Mouse (Mus musculus) v-Abl transformed pro-B cells (cell line): ENCODE results near the gene Gpr153.

Experiments
- in situ Hi-C, 2 experiments: fragments of 400-800 bp; cut with MboI; formaldehyde crosslinking; loops; one replicate each; pipeline ENCODE4 v1.15.1; 2025; ENCODE audit not compliant: unreplicated experiment in 2 of 2

Gene Gpr153

DNA sequence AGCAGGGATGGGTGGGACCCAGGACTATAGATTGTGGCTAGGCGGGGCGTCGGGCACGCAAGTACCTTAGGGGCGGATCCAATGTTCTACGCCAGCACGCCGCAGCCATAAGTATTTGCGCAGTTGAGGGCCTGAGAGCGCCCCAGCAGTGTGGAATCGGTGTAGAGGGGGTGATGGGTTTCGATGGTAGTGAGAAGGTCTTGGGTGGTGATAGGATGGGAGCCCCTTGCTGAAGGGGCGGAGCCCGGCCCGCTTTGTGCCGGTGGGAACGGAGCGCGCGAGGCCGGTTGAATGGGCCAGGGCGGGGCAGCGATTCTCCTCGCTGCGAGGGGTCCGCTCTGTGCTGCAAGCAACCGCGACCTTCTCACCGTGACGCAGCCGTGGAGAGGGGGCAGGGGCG, 12.2 kb downstream of the Gpr153 start:
- in situ Hi-C loops, result loop anchor here (5.0 to 25.0 kb wide), 5 partner anchors 71 to 1676 kb away; partner anchors contain the start of genes A430005L14Rik (in 1 of the 2), Phf13 (in 1 of the 2) and Thap3 (in 1 of the 2)

DNA sequence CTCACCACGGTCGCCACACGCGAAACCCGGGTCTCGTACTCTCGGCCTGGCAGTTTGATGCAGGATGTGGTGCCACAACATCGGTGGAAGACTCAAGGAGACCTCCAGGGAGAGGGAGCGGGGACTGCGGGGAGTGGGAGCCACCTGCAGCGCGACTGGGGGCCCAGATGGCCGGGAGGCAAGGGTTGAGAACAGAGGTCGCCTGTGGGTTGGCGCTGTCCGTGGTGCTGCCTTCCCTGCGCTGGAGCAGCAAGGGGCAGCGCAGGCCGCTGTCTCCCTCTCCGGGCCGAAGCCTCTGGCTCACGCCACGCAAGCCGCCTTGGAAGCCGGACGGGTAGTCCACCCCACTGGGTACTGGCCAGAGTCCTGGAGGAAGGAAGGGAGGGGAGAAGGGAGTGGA, 12.9 kb downstream of the Gpr153 start:
- in situ Hi-C loops, result loop anchor here (5.0 to 25.0 kb wide), 5 partner anchors 72 to 1675 kb away; partner anchors contain the start of genes A430005L14Rik (in 1 of the 2), Phf13 (in 1 of the 2) and Thap3 (in 1 of the 2)

DNA sequence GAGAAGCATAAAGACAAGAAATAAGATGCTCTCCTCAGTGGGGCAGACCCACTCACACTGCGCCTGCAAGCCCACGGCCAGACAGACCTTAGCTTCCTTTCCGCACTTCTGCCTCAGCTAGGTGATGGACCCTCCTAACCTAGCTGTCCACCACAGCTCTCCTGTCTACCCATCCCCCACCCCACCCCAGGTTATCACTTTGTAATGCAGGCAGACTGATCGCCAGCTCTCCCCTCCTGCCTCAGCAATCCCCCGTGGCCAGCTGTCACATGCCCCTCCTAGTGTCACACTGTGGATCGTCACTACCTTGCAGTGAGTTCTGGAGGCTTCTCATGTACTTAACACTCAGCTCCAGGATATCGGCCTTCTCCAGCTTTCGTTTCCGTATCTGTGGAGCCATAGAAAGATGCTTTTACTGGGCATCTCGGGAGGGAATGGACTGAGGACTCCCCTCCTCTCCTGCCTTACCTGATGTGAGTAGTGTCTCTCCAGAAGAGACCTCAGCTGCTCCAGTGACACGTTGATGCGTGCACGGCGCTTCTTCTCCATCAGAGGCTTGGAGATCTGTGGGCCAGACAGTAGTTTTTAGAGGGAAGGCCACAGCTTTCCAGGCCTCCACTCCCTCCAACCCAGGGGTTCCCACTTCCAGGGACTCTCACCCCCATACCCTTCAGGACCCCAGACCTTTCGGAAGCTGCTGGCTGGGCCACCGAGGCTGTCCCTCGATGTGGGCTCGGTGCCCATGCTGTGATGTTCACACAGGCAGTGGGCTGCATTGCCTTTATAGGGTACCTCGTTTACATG, 13.5 kb downstream of the Gpr153 start:
- in situ Hi-C loops, result loop anchor here (5.0 to 25.0 kb wide), 5 partner anchors 73 to 1675 kb away; partner anchors contain the start of genes A430005L14Rik (in 1 of the 2), Phf13 (in 1 of the 2) and Thap3 (in 1 of the 2)

DNA sequence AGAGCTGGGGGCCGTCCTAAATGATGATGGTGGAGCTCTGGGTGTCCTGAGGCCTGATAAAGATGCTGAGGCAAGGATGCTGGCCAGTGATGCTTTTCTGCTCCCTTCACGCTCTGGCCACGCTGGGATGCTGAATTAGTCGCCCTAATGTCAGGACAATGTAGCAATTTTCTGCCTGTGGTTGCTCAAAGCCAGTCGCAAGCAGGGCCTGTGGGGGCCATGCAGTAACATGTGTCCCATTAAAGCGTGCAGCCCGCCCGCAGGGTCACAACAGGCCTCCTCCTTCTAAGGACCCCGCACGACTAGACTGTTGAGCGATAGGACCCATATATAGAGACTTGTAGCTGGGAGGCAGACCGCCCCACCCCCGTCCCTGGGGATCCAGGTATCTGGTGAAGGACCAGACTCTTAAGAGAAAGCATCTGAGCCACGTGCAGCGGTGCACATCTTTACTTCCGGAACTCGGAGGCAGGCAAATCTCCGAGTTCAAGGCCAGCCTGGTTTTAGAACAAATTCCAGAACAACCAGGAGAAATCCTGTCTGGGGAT, 14.4 kb downstream of the Gpr153 start:
- in situ Hi-C loops, result loop anchor here (5.0 to 25.0 kb wide), 5 partner anchors 74 to 1674 kb away; partner anchors contain the start of genes A430005L14Rik (in 1 of the 2), Phf13 (in 1 of the 2) and Thap3 (in 1 of the 2)

DNA sequence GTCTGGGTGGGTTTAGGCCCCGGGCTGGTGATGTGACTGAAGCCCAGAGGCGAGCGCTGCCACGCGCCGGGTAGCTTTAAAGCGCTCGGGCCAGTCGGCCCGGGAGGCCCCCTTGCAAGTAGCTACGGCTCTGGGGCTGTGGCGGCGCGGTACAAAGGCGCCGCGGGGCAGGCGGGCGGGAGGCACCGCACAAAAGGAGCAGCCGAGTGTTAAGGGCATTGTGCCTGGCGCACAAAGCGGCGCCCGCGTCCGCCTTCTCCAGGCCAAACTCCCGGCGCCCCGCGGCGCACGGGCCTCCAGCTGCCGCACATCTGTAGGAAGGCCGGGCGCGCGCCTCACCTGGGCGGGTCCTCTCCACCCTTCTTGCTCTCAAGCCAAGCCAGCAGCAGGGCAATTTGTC, 16.4 kb downstream of the Gpr153 start:
- in situ Hi-C loops, result loop anchor here in 1 of 2 experiments (5.0 to 25.0 kb wide), 3 partner anchors 37 to 1672 kb away; partner anchors contain the start of genes A430005L14Rik, Phf13, Rpl22 and Thap3

DNA sequence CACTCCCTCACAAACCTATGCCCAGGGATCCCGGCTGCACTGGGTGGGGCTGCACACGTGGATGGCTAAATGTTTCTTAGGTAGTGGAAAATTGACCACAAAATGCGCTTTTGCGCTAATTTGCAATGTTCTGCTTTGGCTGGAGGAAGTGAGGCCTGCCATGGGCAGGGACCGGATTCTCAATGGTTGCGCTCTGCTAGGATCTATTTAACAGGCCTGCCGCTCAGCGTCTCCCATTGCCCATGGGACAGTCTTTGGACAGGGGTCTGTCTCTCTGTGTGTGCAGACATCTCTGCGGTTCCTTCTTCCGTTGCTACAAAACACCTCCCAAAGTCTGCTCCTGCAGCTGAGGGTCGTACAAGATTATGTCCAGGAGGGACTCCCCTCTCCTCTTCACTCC, 17.0 kb downstream of the Gpr153 start:
- in situ Hi-C loops, result loop anchor here in 1 of 2 experiments (5.0 to 25.0 kb wide), 3 partner anchors 36 to 1671 kb away; partner anchors contain the start of genes A430005L14Rik, Phf13, Rpl22 and Thap3

DNA sequence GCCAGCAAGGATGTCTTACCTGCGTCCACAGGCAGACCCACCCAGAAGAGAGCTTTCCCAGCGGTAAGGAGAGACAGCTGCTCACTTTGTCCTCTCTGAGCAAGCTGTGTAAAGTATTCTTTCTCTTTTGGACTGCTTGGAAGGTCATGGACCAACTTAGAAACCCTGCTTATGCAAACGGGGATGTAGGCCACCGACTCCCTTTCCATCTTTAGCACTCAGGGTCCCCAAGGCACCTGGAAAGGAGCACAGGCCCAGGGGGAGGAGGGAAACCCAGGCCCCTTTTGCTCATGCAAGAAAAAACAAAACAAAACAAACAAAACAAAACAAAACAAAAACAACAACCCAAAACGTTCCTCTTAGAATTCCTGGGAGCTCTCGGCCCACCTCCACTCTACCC, 17.5 kb downstream of the Gpr153 start, which contains the start of gene Hes3:
Hes3 (minus strand) TSS at position 101 of the 400 bp plus-strand sequence.
- in situ Hi-C loops, result loop anchor here in 1 of 2 experiments (5.0 to 25.0 kb wide), 3 partner anchors 36 to 1671 kb away; partner anchors contain the start of genes A430005L14Rik, Phf13, Rpl22 and Thap3

DNA sequence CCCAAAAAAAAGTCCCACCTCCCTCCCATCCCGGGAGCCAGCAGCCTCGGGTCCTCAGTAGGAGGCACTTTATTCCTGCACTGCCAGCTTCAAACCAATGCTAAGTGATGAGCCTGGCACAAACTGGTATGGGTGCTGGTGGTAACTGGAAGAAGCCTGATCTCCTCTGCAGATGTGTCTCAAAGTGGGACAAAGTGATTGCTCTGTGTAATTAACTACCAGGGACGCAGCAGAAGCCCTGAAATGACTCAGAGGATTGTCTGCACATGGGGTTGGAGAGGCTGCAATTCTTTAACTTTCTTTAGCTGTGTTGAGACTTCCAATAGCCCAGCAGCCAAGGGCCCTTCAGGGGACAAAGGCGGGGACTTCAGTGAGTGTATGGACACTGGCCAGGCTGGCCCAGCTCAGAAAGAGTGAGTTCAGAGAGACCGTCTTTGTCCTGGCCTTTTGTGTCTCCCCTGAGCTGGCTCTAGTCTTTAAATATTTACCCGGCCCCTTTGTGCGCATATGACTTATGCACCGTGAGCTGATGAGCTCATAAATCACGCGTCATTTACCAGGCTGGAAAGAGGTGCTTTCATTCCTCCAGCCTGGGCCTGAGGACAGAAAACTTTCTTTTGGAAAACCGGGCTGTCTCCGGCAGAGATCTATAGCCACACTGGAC, 18.2 kb downstream of the Gpr153 start:
- in situ Hi-C loops, result loop anchor here in 1 of 2 experiments (5.0 to 25.0 kb wide), 3 partner anchors 35 to 1670 kb away; partner anchors contain the start of genes A430005L14Rik, Phf13, Rpl22 and Thap3

DNA sequence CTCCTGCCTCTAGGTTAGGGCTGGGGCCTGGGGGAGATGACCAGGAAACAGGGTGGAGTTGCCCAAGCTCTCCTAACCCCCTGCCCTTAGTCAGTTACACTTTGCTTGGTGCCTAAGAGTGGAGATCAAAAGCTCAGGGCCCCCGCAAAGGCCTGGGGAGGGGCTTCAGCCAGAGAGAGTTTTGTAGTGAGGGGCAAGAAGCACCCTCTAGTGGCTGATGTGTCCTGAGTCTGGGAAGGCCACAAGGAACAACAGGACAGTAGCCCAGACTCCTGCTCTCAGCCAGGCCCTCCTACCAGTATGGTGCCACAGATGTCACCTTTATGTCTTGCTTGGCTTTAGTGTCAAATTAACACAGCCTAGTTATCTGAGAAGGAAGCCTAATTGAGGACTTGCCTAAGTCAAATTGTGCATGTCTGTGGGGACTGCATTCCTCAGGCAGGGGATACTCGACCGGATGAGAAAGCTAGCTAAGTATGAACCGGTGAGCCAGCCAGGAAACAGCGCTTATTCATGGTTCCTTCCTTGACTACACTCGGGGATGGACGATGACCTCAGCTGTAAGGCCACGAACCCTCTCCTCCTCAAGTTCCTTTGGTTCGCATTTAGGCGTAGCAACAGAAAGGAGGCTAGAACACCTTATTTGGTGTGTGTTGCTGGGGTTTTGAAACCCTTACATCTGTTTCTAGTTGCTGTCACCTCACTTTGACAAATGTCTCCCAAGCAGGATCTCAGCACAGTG, 20.3 kb downstream of the Gpr153 start:
- in situ Hi-C loops, result loop anchor here in 1 of 2 experiments (5.0 to 25.0 kb wide), 3 partner anchors 33 to 1668 kb away; partner anchors contain the start of genes A430005L14Rik, Phf13, Rpl22 and Thap3

DNA sequence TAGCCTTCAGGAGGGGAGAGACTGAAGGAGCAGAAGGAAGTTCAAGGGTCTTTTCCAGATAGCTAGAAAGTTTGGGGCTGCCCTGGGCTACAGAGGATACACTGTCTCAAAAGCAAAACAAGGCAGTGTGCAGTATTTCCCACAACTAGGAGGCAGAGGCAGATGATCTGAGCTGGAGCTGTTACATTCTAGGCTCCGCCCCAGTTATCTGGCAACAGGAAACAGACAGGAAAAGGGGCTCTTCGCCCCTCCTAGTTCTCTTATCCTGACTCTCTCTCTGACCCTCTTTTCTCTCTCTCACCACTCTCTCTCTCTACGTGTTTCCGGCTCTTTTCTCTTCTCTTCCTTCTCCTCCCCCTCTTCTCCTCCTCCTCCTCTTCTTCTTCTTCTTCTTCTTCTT, 21.9 kb downstream of the Gpr153 start:
- in situ Hi-C loops, result loop anchor here in 1 of 2 experiments (25.0 kb wide), 2 partner anchors 309 to 1666 kb away; partner anchors contain the start of genes A430005L14Rik, Phf13 and Thap3

DNA sequence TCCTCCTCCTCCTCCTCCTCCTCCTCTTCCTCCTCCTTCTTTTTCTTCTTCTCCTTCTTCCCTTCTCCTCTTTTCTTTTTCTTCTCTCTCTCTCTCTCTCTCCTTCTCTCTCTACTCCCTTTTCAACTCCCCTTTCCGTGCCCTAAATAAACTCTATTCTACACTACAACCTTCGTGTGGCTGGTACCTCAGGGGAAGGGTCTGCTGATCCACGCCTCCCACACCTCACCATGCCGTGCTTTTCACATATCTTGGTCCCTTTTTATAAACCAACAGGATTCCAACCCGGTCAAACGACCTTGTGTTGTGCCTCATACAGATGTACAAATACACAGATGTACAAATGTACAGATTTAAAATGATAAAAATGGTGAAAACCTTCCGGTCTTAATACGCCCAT, 22.3 kb downstream of the Gpr153 start:
- in situ Hi-C loops, result loop anchor here in 1 of 2 experiments (25.0 kb wide), 2 partner anchors 309 to 1666 kb away; partner anchors contain the start of genes A430005L14Rik, Phf13 and Thap3

DNA sequence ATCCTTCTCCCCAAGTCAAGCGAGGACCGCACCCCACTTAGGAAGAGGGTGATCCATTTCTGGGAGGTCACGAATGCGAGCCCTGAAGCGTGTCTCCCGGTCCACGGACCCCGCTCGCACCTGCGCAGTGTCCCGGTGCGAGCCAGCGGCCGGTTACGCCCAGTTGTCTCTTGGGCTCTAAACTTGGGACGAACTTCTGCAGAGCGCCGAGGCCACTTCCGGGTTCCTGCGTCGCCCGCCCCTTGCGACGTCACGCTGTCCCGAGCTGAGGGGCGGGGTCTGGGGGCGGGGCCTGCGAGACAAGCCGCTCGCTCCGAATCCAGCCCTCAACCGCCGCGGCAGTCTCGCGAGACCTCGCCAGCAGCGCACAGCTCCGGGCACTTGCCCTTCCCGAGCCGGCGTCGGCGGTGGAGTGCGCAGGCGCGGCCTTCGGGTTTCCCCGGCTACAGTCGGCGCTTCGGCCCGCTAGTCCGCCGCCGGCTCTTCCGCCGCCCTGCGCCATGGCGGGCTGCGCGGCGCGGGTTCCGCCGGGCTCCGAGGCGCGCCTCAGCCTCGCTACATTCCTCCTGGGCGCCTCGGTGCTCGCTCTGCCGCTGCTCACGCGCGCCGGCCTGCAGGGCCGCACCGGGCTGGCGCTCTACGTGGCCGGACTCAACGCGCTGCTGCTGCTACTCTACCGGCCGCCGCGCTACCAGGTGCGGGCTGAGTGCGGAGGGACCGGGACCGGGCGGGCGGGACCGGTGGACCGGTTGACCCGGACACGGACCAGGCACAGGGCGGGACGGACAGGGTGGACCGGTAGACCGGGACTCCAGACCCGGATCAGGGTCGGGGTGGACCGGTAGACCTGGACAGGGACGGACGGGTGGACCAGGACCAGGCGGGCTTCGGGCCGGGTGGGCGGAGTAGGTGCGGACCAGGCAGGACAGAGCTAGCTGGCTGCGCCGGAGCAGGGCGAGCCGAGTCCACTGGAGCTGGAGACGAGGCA, 23.1 kb downstream of the Gpr153 start, which contains the start of gene Icmt:
Icmt (plus strand) TSS at position 354 of the 988 bp plus-strand sequence.
- in situ Hi-C loops, result loop anchor here in 1 of 2 experiments (25.0 kb wide), 2 partner anchors 310 to 1665 kb away; partner anchors contain the start of genes A430005L14Rik, Phf13 and Thap3

DNA sequence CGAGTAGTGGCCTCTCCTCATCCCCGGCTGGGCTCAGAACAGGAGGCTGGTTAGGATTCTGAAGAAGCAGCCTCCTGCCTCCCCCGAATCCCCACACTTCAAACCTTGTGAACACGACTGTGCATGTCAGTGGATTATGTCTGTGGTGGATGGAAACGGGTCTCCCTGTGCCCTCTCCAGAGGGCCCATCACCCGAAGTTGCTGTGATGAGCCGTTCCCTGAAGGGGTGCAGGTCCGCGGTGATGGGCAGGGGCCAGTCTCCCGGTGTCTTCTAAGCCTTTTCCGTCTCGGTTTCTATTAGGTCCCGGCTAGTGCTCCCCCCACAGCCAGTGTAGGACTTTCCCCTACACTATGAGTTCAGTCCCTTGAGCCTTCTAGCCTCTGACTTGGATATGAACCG, 24.8 kb downstream of the Gpr153 start:
- in situ Hi-C loops, result loop anchor here in 1 of 2 experiments (25.0 kb wide), 2 partner anchors 312 to 1663 kb away; partner anchors contain the start of genes A430005L14Rik, Phf13 and Thap3

DNA sequence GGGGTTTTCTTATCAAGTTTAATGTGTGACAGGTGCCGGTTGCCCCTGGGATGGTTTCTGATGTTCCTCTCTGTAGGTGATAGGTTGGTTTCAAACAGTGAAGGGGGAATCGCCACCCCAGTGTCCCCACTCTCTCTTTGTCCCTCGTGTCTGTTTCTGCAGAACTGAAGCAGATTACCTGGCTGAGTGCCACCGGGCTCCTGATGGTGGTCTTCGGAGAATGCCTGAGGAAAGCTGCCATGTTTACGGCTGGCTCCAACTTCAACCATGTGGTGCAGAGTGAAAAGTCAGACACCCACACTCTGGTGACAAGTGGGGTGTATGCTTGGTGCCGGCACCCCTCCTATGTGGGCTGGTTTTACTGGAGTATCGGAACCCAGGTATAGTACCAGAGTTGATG, 26.3 kb downstream of the Gpr153 start:
- in situ Hi-C loops, result loop anchor here in 1 of 2 experiments (25.0 kb wide), 1 partner anchor 1862 kb away; the partner anchor contains the start of genes Megf6 and Tprgl

DNA sequence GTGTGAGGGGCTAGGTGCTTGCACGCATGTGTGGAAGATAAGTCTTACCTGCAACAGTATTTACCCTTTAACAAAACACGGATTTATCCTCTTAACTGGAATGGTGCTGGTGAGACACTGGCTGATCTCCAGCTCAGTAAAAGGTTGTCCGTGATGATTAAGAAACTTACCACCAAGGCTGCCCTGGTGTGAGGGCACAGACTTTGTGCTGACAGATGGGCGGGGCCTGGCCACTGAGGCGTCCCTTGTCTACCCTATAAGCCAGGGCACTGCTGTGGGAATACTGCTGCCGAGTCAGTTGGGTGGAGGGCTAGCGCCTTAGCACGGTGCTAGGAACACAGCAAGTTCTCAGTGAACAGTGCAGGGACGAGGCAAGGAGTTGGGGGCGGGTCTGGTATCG, 28.0 kb downstream of the Gpr153 start:
- in situ Hi-C loops, result loop anchor here in 1 of 2 experiments (25.0 kb wide), 1 partner anchor 1860 kb away; the partner anchor contains the start of genes Megf6 and Tprgl

DNA sequence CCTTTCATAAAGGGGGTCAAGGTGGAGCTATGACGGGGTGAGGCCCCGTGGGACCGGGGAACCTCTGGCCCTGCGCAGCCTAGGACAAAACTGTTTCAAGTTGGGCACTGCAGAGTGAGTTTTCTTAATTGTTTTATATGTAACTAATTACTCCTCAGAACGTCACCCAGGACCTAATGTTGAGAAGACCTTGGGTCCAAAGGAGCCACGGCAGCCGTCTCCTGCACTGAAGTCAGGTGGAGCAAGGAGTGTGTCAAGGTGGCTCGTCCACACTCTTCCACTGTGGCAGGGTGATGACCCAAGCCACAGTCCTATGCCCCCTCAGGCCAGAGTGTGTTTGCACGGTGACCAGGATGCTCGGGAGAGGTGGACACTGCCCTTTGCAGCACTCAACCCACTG, 29.1 kb downstream of the Gpr153 start:
- in situ Hi-C loops, result loop anchor here in 1 of 2 experiments (25.0 kb wide), 1 partner anchor 1859 kb away; the partner anchor contains the start of genes Megf6 and Tprgl

DNA sequence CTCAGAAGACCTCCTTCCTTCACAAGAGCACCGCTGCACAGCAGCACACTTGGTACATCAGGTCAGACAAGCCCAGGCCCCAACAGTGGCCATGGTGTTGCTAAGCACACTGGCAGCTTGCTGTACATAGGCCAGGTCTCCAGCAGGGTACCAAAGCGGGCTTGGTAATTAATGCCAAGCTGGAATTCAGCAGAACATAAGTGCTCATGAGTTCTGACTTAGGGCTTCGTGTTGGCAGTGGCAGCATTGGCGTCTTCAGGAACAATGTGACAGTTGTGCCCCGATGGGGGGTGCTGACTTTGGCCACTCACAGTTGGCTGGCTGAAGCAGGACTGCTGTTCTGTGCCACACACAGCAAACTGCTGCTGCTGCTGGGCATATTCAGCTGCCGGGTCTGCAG, 30.7 kb downstream of the Gpr153 start:
- in situ Hi-C loops, result loop anchor here in 1 of 2 experiments (25.0 kb wide), 1 partner anchor 1858 kb away; the partner anchor contains the start of genes Megf6 and Tprgl
